In the genomic region with DNA sequence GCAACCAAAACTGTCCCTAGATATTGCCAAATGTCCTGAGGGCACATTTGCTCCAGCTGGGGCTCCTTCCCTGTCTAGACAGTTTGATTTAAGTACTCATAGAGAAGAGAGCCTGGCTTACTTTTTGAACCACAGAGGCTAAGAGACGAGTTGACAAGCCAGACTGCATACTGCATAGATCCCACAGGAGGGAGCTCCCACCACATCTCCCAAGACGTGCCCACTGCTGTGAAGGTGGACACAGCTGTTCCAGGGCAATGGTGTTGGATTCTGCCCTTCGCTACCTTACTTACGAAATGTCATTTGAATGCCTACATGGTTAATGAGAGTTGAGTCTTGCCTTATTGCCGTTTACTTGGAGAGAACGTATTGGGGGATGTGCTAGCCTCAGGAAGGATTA, we compare ENCODE assay signal across 10 mouse cellular contexts. TPM values are rescaled to one million over a fixed set of nuclear protein-coding genes. Genes with fewer than 3 reads are reported as not detected.
DNase-seq lines count a peak whose midpoint lies in the region; ATAC-seq and TF ChIP-seq lines count a peak whose summit lies in the region.
"Had no signal": no experiment of that assay in that cellular context is flagged by ENCODE, and none has a peak within 500 bp of the region (broad histone marks: within the 10 kb centered on the region; RNA-seq: fewer than 3 reads in every experiment).

No protein-coding gene starts in this region.

- intact Hi-C loops in left cerebral cortex, adult 2 months (cut with DNase I): no loop called here
- intact Hi-C loops in left cerebral cortex, postnatal 10 days (cut with DNase I): no loop called here
- intact Hi-C loops in gastrocnemius, adult 2 months (cut with DNase I): no loop called here

- peaks cover 17 to 36% of the 10 kb centered on the region in 2 experiments for H3K4me1 ChIP-seq in MEL (ENCODE audit: control insufficient read depth in 1 of 2, insufficient read depth in 2 of 2, low read length in 2 of 2)
- H3K4me1 ChIP-seq in hindbrain, embryonic 10.5 days (replicated peaks): peaks cover 5% of the 10 kb centered on the region
- H3K4me1 ChIP-seq: forebrain, embryonic 15.5 days had no signal

- 63% methylated on average over 6 of the region's 6 CpGs for WGBS in hindbrain, embryonic 10.5 days

- TF ChIP-seq POLR2A in MEL (IDR thresholded peaks at IDR 0.05; ENCODE audit: control insufficient read depth in 1 of 2, insufficient read depth in 1 of 2, low read depth in 1 of 2, low read length in 2 of 2, poor library complexity in 1 of 2): no peak; a peak in 2 of 4 replicates

- peak; percentile 76 for ATAC-seq in megakaryocyte progenitor cell, adult 5-6 weeks (replicated peaks; ENCODE audit: poor library complexity)
- ATAC-seq: forebrain, embryonic 15.5 days had no signal

- H3K27me3 ChIP-seq in MEL (ENCODE audit: control insufficient read depth in 1 of 2, insufficient read depth in 2 of 2, low read length in 2 of 2): no peaks in the 10 kb centered on the region
- H3K27me3 ChIP-seq in hindbrain, embryonic 10.5 days (ENCODE audit: insufficient read depth, poor library complexity, severe bottlenecking): no peaks in the 10 kb centered on the region
- H3K27me3 ChIP-seq: forebrain, embryonic 15.5 days; liver, embryonic 15.5 days had no signal

- TF ChIP-seq CTCF in left cerebral cortex, adult 2 months (IDR thresholded peaks at IDR 0.05): peak; percentile 44
- peak in 2 of 3 experiments; percentile 70 to 81; a peak in 4 of 6 replicates for TF ChIP-seq CTCF in MEL (IDR thresholded peaks at IDR 0.05 in 2 of 3, conservative IDR thresholded peaks at IDR 0.05 in 1 of 3; ENCODE audit: control insufficient read depth in 1 of 3, insufficient read depth in 1 of 3, low read depth in 2 of 3, low read length in 3 of 3, poor library complexity in 1 of 3, severe bottlenecking in 1 of 3)
- TF ChIP-seq CTCF in gastrocnemius, adult 2 months (IDR thresholded peaks at IDR 0.05): no peak; the same call in 1 of the 2 replicates

- H3K27ac ChIP-seq in left cerebral cortex, adult 2 months: peak overlapping the region; percentile 24; the same call in 1 of the 2 replicates
- peak overlapping the region; percentile 98 for H3K27ac ChIP-seq in MEL (ENCODE audit: control insufficient read depth, low read depth, low read length)
- H3K27ac ChIP-seq in gastrocnemius, adult 2 months: no peak overlapping the region
- H3K27ac ChIP-seq in hindbrain, embryonic 10.5 days: no peak overlapping the region
- H3K27ac ChIP-seq: forebrain, embryonic 15.5 days; liver, embryonic 15.5 days had no signal

- no peak for DNase-seq in left cerebral cortex, adult 2 months (ENCODE audit: extremely low spot score in 1 of 2, low spot score in 2 of 2)
- no peak for DNase-seq in left cerebral cortex, postnatal 10 days (ENCODE audit: extremely low spot score in 1 of 2, low spot score in 2 of 2)
- peak; percentile 90 for DNase-seq in MEL (ENCODE audit: low read depth, low spot score)
- DNase-seq in embryo, embryonic 11 days: peak; percentile 35
- DNase-seq in urinary bladder, postnatal 4 days (ENCODE audit: low spot score in 2 of 2): no peak
- DNase-seq in gastrocnemius, adult 2 months: no peak
- no peak for DNase-seq in hindbrain, embryonic 10.5 days (ENCODE audit: low spot score)

- H3K36me3 ChIP-seq in MEL (ENCODE audit: control insufficient read depth in 1 of 2, insufficient read depth in 2 of 2, low read length in 2 of 2): peaks cover 0 to 41% of the 10 kb centered on the region in 2 experiments; a peak in 2 of 4 replicates
- H3K36me3 ChIP-seq in hindbrain, embryonic 10.5 days: no peaks in the 10 kb centered on the region
- H3K36me3 ChIP-seq: forebrain, embryonic 15.5 days; liver, embryonic 15.5 days had no signal

- H3K9me3 ChIP-seq in MEL (replicated peaks; ENCODE audit: insufficient read depth, low read length): no peaks in the 10 kb centered on the region
- H3K9me3 ChIP-seq in hindbrain, embryonic 10.5 days: no peaks in the 10 kb centered on the region
- H3K9me3 ChIP-seq: forebrain, embryonic 15.5 days; liver, embryonic 15.5 days had no signal

- no peak for TF ChIP-seq EP300 in MEL (IDR thresholded peaks at IDR 0.05; ENCODE audit: low read depth in 1 of 2, low read length in 2 of 2)

- no peak overlapping the region for H3K4me3 ChIP-seq in left cerebral cortex, adult 2 months
- H3K4me3 ChIP-seq in MEL (ENCODE audit: control insufficient read depth in 1 of 2, insufficient read depth in 1 of 2, low read depth in 2 of 2, low read length in 2 of 2): peak overlapping the region; percentile 77 to 78
- H3K4me3 ChIP-seq in gastrocnemius, adult 2 months: no peak overlapping the region
- H3K4me3 ChIP-seq in hindbrain, embryonic 10.5 days: no peak overlapping the region
- H3K4me3 ChIP-seq: forebrain, embryonic 15.5 days; liver, embryonic 15.5 days had no signal

- H3K9ac ChIP-seq in MEL (ENCODE audit: control insufficient read depth, low read depth, low read length, poor library complexity, severe bottlenecking): peak overlapping the region; percentile 86
- H3K9ac ChIP-seq: forebrain, embryonic 15.5 days; liver, embryonic 15.5 days had no signal

- H3K79me2 ChIP-seq in MEL (ENCODE audit: control insufficient read depth, insufficient read depth, low read length, poor library complexity): peaks cover 35% of the 10 kb centered on the region

- TF ChIP-seq RAD21 in MEL (IDR thresholded peaks at IDR 0.05; ENCODE audit: low read depth, low read length): no peak

TF ChIP-seq in MEL, 35 proteins besides CTCF, POLR2A, EP300 and RAD21:
- TF ChIP-seq POLR2AphosphoS5 (IDR thresholded peaks at IDR 0.05; ENCODE audit: borderline replicate concordance, low read depth, low read length): peak; percentile 59; the same call in 1 of the 2 replicates
- no peak for TF ChIP-seq CHD2 (IDR thresholded peaks at IDR 0.05; ENCODE audit: low read length)
TF ChIP-seq in MEL: peak in this region for 1.

RNA-seq across cellular contexts. Expression of gene Hsph1, which starts 6.2 kb away (rescaled TPM):
- 100 to 1,000 TPM; 373 to 381 TPM for total RNA-seq in left cerebral cortex, adult 2 months (2021)
- total RNA-seq in left cerebral cortex, postnatal 10 days (2021): 100 to 1,000 TPM; 220 to 249 TPM
- 170 and 176 TPM in 2 replicates for total RNA-seq in MEL (2012; rRNA removed)
- 100 to 1,000 TPM; 300 to 388 TPM for polyA plus RNA-seq in MEL (2012; ENCODE audit: insufficient read depth in 1 of 2, insufficient read length in 2 of 2, low read depth in 1 of 2, low replicate concordance in 2 of 2, missing spikeins in 1 of 2)
- 70.9 and 82.2 TPM in 2 replicates for total RNA-seq in megakaryocyte progenitor cell, adult 5-6 weeks (2015)
- total RNA-seq in megakaryocyte progenitor cell, adult 5-6 weeks (2017): 39.1 and 39.6 TPM in 2 replicates
- total RNA-seq in gastrocnemius, adult 2 months (2021): 100 to 1,000 TPM in 1 of 2 experiments, 10 to 100 TPM in 1; 76.6 to 103 TPM
- polyA plus RNA-seq in hindbrain, embryonic 10.5 days (2016; fragmentation: Nextera tagmentation; extraction: Ambion mirVana): 95.4 and 120 TPM in 2 replicates

RNA-seq across cellular contexts. Expression of gene B3glct, which starts 35.7 kb away (rescaled TPM):
- 10 to 100 TPM; 14.0 to 15.1 TPM for total RNA-seq in left cerebral cortex, adult 2 months (2021)
- 10 to 100 TPM; 25.2 to 28.1 TPM for total RNA-seq in left cerebral cortex, postnatal 10 days (2021)
- 9.1 and 14.2 TPM in 2 replicates for total RNA-seq in MEL (2012; rRNA removed)
- polyA plus RNA-seq in MEL (2012; ENCODE audit: insufficient read depth in 1 of 2, insufficient read length in 2 of 2, low read depth in 1 of 2, low replicate concordance in 2 of 2, missing spikeins in 1 of 2): 10 to 100 TPM in 1 of 2 experiments, not detected in 1; 12.1 TPM
- total RNA-seq in megakaryocyte progenitor cell, adult 5-6 weeks (2015): 8.9 and 10.9 TPM in 2 replicates
- 5.9 and 9.7 TPM in 2 replicates for total RNA-seq in megakaryocyte progenitor cell, adult 5-6 weeks (2017)
- 1 to 10 TPM; 3.0 to 4.4 TPM for total RNA-seq in gastrocnemius, adult 2 months (2021)
- 11.9 and 14.9 TPM in 2 replicates for polyA plus RNA-seq in hindbrain, embryonic 10.5 days (2016; fragmentation: Nextera tagmentation; extraction: Ambion mirVana)

Comparison
In these comparisons a context has a peak if more than half of its experiments do, and no peak if none do; other contexts are left out.
1. DNase-seq: peak in MEL (single experiment) and embryo, embryonic 11 days (single experiment); none in left cerebral cortex, adult 2 months (0 of 2), left cerebral cortex, postnatal 10 days (0 of 2), urinary bladder, postnatal 4 days (0 of 2), gastrocnemius, adult 2 months (single experiment) and hindbrain, embryonic 10.5 days (single experiment).
2. H3K27ac ChIP-seq: peak in left cerebral cortex, adult 2 months (single experiment) and MEL (single experiment); none in gastrocnemius, adult 2 months (single experiment) and hindbrain, embryonic 10.5 days (single experiment).
3. H3K4me3 ChIP-seq: peak in MEL (2 of 2); none in left cerebral cortex, adult 2 months (single experiment), gastrocnemius, adult 2 months (single experiment) and hindbrain, embryonic 10.5 days (single experiment).